Mouse (Mus musculus) liver, postnatal 0 days (tissue): ENCODE results near the gene Sox30.

Experiments
- CTCF ChIP-seq: sonication (generic); IDR thresholded peaks from 2 replicates; pipeline ENCODE4 v1.5.1; 2016; ENCODE audit warnings: antibody characterized with exemption, low read depth
- EP300 ChIP-seq: IDR thresholded peaks from 2 replicates; pipeline ENCODE4 v1.6.1; 2016; ENCODE audit warnings: antibody characterized with exemption, low read depth, mild to moderate bottlenecking

- TF ChIP-seq CTCF (no peak), EP300 (no peak)
Observed at GRCm38 (mm10) chr11:45968466-45968865, 11.6 kb upstream of the Sox30 start.
